In genomic region chr3:117405821-117406220, GRCm38 (mm10) we compare ENCODE assay signal across 16 mouse cellular contexts.
"Had no signal": no experiment of that assay in that cellular context is flagged by ENCODE, and none has a peak within 500 bp of the region (broad histone marks: within the 10 kb centered on the region; RNA-seq: fewer than 3 reads in every experiment).

No protein-coding gene starts in this region.

- DNase-seq: heart, postnatal 10 days; heart, postnatal 14 days; heart, postnatal 36 days; heart, postnatal 4 days; kidney, adult 11 months; kidney, adult 18-20 months; kidney, adult 2 months; kidney, adult 8-10 months; kidney, adult 9 months; kidney, postnatal 10 days; kidney, postnatal 14 days; kidney, postnatal 25 days; kidney, postnatal 36 days; kidney, postnatal 4 days; layer of hippocampus, adult 9-11 months; layer of hippocampus, postnatal 36 days had no signal
